ENCODE assay signal across 13 mouse cellular contexts in genomic region chr10:69698699-69699098, GRCm38 (mm10).
DNase-seq lines count a peak whose midpoint lies in the region.
"Had no signal": no experiment of that assay in that cellular context is flagged by ENCODE, and none has a peak within 500 bp of the region (broad histone marks: within the 10 kb centered on the region; RNA-seq: fewer than 3 reads in every experiment).

No protein-coding gene starts in this region.

- intact Hi-C loops in heart, postnatal 14 days (cut with DNase I): no loop called here

- DNase-seq in cerebellum, adult 9-10 months: peak; percentile 54
- DNase-seq in cerebellum, postnatal 4 days (ENCODE audit: low spot score in 2 of 2): no peak
- DNase-seq in cerebellum, postnatal 10 days: peak; percentile 54 to 72
- no peak for DNase-seq in cerebellum, postnatal 36 days
- peak; percentile 43 for DNase-seq in heart, adult 11 months
- no peak for DNase-seq in heart, postnatal 14 days
- DNase-seq: adrenal gland, adult 8-10 months; adrenal gland, postnatal 14 days; adrenal gland, postnatal 36 days; B cell, adult 2 months; cerebellum, adult 18-20 months; cerebellum, adult 8-10 months; embryo, embryonic 11 days had no signal

Comparison
In these comparisons a context has a peak if more than half of its experiments do, and no peak if none do; other contexts are left out.
1. DNase-seq: peak in cerebellum, adult 9-10 months (single experiment), cerebellum, postnatal 10 days (2 of 2) and heart, adult 11 months (single experiment); none in cerebellum, postnatal 4 days (0 of 2), cerebellum, postnatal 36 days (0 of 2) and heart, postnatal 14 days (0 of 2).